Mouse (Mus musculus): ENCODE measurements around the gene Kctd10. TPM values are rescaled to one million over a fixed set of nuclear protein-coding genes. Genes with fewer than 3 reads are reported as not detected.

Gene Kctd10
- polyA plus RNA-seq, 1 experiment = 53.3 TPM

DNA sequence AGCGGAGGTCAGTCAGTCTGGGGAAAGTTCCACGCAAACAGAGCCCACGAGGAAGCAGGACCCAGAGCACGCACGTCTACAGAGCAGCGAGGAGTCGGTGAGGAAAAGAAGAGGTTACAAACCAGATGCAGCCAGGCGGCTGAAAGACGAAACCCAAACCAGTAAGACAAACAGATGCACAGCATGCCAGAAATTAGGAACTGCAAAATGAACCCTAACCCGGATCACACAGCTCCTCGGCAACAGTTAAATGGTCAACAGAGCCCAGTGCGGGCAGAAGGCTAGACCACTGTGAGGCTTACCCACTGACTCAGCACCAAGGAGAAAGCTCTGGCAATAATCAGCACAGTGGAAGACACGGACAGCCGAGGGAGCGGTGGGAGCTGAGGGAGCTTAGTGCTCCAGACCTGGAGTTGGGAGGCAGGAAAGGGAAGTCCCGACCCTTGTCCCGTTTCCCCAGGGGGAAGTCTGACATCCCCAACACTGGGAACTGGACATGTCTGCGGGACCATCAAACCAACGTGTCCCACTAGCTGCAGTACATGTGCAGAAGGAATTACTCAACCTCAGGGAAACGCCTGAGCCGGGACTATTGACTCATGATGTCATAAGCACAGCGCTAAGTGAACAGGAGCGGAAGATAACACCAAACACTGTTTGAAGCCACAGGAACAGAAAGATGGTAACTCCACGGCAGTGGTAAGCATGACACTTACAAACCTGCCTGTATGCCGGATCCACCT, 8.4 kb downstream of the Kctd10 start:
- TF ChIP-seq POLR2A (IDR thresholded peaks at IDR 0.05; ENCODE audit: extremely low read depth, insufficient read depth, low read length) = no peak
- no peak for TF ChIP-seq CTCF (IDR thresholded peaks at IDR 0.05; ENCODE audit: extremely low read depth, insufficient read depth, low read length)
- peak overlapping the region; percentile 8; the same call in 1 of the 2 replicates for H3K27ac ChIP-seq (ENCODE audit: insufficient read depth, low read length)

DNA sequence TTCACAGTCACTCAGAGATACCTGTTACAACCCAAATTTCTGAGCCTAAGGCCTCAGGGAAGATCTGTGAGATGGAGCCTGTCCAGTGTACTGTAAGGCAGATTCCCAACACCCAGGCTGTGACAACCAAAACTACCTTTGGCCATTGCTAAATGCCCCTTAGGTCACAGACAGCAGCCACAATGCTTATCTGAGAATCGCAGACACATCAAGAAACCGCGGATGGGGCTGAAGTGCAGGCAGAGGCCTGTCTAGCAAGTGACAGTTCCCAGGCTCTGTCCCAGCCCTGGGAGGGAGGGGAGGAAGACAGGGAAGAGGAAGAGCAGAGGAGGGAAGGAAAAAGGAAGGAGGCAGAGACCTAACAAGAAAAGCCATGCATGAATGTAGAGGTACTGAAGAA, 9.0 kb downstream of the Kctd10 start:
- no peak overlapping the region for H3K27ac ChIP-seq (ENCODE audit: insufficient read depth, low read length)
- no peak for TF ChIP-seq CTCF (IDR thresholded peaks at IDR 0.05; ENCODE audit: extremely low read depth, insufficient read depth, low read length)
- no peak for TF ChIP-seq POLR2A (IDR thresholded peaks at IDR 0.05; ENCODE audit: extremely low read depth, insufficient read depth, low read length)
- H3K4me1 ChIP-seq (ENCODE audit: control insufficient read depth, insufficient read depth, low read length) = no peaks in the 10 kb centered on the region; the same call in 1 of the 2 replicates

More for the DNA sequence above, 8.4 kb downstream of the Kctd10 start:
- Histone ChIP-seq H3K4me3 (ENCODE audit: insufficient read depth, low read length) (no peak overlapping the region), H3K4me1 (ENCODE audit: control insufficient read depth, insufficient read depth, low read length) (no peaks in the 10 kb centered on the region; the same call in 1 of the 2 replicates)

DNA sequence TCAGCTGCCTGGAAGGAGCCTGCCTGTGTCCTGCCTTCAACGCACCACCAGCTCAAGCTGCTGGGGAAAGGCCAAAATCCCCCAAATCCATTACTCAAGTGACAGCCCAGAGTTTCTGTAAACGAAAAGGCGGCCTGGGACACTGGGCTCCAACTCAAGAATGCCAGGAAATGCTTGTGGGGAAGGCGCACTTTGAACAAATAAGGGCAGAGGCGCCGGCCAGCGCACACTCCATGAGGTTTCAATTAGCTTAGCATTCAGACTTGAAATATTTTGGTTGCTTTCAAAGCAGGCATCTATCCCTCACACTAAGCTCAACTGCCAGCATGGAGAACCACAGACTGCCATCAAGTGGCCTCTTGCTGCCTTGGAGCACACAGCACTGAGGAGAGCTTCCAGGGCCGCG, 9.9 kb downstream of the Kctd10 start:
- TF ChIP-seq CTCF (IDR thresholded peaks at IDR 0.05; ENCODE audit: extremely low read depth, insufficient read depth, low read length) (no peak), POLR2A (IDR thresholded peaks at IDR 0.05; ENCODE audit: extremely low read depth, insufficient read depth, low read length) (no peak)
- Histone ChIP-seq H3K4me1 (ENCODE audit: control insufficient read depth, insufficient read depth, low read length) (no peaks in the 10 kb centered on the region; the same call in 1 of the 2 replicates), H3K4me3 (ENCODE audit: insufficient read depth, low read length) (no peak overlapping the region), H3K27ac (ENCODE audit: insufficient read depth, low read length) (0 out of 2 replicates have a peak overlapping the region, but pooled peaks have one; percentile 2)

More for the DNA sequence above, 9.0 kb downstream of the Kctd10 start:
- H3K4me3 ChIP-seq (ENCODE audit: insufficient read depth, low read length) = no peak overlapping the region

DNA sequence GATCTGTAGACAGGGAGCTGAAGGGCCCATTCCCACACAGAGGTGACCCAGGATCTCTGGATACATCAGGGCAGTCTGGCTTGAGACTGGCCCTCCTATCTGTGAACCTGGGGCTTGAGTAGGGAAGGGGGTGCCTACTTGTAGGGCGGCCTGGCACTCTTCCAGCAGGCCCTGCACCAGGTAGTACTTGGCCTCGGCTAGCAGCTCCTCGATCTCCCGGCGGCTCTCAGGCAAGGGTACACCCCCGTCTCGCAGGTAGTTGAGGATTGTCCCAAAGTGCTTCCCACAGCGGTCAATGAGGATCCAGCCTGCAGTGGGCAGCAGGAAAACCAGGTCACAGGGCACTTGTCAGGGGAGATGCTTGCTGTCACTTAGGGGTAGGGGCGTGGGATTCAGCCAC, 10.4 kb downstream of the Kctd10 start:
- no peaks in the 10 kb centered on the region; the same call in 1 of the 2 replicates for H3K4me1 ChIP-seq (ENCODE audit: control insufficient read depth, insufficient read depth, low read length)
- H3K27ac ChIP-seq (ENCODE audit: insufficient read depth, low read length) = 0 out of 2 replicates have a peak overlapping the region, but pooled peaks have one; percentile 2
- H3K4me3 ChIP-seq (ENCODE audit: insufficient read depth, low read length) = no peak overlapping the region
- TF ChIP-seq POLR2A (IDR thresholded peaks at IDR 0.05; ENCODE audit: extremely low read depth, insufficient read depth, low read length) = no peak
- TF ChIP-seq CTCF (IDR thresholded peaks at IDR 0.05; ENCODE audit: extremely low read depth, insufficient read depth, low read length) = no peak

DNA sequence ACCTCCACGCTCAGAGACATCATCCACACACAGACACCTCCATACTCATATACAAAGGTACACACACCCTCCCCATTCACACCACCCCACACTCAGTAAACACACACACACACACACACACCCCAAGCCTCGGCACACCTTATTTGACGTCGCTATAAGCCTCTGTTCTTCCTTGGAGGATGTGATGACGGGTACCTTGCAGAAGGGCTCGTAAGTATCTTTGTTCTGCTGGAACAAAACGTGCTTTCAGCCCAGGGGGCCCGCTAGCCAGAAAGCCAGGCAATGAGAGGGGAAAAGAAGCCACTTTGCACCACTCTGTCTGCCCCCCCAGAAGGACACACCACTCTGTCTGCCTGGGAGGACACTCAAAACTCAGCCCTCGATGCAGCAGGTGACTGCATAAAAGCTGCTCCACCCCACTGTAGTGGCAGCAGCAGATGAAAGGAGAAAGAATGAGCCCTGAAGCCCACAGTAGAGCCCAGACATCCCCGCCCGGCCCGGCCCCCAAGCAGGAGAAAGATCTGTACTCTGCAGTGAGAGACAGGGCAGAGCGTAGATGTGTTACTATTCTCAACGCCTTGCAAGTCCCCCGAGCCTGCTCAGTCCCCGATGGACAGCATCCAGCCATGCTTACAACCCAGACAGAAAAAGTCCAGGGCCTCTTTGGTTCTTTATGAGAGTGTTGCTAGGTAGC, 11.4 kb downstream of the Kctd10 start:
- no peaks in the 10 kb centered on the region; the same call in 1 of the 2 replicates for H3K4me1 ChIP-seq (ENCODE audit: control insufficient read depth, insufficient read depth, low read length)
- TF ChIP-seq CTCF (IDR thresholded peaks at IDR 0.05; ENCODE audit: extremely low read depth, insufficient read depth, low read length) = no peak
- no peak for TF ChIP-seq POLR2A (IDR thresholded peaks at IDR 0.05; ENCODE audit: extremely low read depth, insufficient read depth, low read length)
- H3K27ac ChIP-seq (ENCODE audit: insufficient read depth, low read length) = no peak overlapping the region

DNA sequence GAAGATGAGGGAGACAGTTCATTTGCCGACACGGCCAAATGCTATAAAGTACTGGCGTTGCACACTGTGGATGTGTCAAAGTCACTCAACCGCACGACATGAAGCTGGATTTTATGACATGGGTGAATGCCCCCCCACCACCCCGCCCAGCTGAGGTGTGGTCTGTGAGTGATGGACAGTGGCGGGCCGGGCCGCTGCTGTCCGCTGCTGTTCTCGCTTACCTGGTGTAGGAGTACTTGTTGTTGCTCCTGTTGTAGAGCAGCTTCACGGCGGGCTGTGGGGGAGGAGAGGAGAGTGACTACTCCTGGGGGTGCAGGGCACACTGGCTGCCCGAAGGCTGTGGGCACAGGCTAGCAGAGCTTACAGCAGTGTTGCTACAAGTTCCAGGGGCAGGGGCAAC, 12.2 kb downstream of the Kctd10 start:
- H3K27ac ChIP-seq (ENCODE audit: insufficient read depth, low read length) = no peak overlapping the region
- H3K4me1 ChIP-seq (ENCODE audit: control insufficient read depth, insufficient read depth, low read length) = no peaks in the 10 kb centered on the region; the same call in 1 of the 2 replicates
- no peak overlapping the region for H3K4me3 ChIP-seq (ENCODE audit: insufficient read depth, low read length)
- no peak for TF ChIP-seq POLR2A (IDR thresholded peaks at IDR 0.05; ENCODE audit: extremely low read depth, insufficient read depth, low read length)

More for the DNA sequence above, 11.4 kb downstream of the Kctd10 start:
- H3K4me3 ChIP-seq (ENCODE audit: insufficient read depth, low read length) = no peak overlapping the region

DNA sequence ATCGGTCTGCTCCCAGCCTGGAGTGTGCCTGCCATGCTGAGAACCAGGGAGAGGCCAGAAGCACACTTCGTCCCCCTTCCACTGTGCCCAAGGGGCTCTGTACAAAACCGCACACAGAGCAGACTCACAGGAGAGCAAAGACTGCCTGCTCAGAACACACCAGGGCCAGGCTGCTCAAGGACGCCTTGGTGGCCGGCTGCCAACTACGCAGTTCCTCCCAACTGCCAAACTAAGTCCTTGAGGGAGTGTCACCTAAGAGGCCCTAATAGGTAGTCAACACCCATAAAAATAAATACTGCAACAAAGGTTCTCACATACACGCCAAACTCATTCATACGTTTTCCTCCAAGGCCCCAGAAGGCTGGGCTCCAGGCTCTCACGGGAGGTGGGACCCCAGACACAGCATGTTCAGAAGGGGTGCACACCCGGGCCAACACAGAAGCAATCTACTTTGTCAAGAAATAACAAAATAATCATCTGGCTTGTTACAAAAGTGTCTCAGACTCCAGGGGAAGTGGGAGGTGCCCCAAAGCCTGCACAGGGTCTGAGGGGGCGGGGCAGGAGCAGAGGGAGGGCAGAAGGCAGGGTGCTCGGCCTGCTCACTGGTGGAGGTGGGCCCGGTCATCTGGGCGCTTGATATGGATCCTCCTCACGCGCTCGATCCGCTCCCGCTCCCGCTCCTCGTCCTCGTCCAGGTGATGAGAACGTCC, 15.1 kb downstream of the Kctd10 start:
- H3K4me3 ChIP-seq (ENCODE audit: insufficient read depth, low read length) = no peak overlapping the region
- no peaks in the 10 kb centered on the region for H3K4me1 ChIP-seq (ENCODE audit: control insufficient read depth, insufficient read depth, low read length)
- TF ChIP-seq POLR2A (IDR thresholded peaks at IDR 0.05; ENCODE audit: extremely low read depth, insufficient read depth, low read length) (no peak), CTCF (IDR thresholded peaks at IDR 0.05; ENCODE audit: extremely low read depth, insufficient read depth, low read length) (no peak)
- no peak overlapping the region for H3K27ac ChIP-seq (ENCODE audit: insufficient read depth, low read length)

DNA sequence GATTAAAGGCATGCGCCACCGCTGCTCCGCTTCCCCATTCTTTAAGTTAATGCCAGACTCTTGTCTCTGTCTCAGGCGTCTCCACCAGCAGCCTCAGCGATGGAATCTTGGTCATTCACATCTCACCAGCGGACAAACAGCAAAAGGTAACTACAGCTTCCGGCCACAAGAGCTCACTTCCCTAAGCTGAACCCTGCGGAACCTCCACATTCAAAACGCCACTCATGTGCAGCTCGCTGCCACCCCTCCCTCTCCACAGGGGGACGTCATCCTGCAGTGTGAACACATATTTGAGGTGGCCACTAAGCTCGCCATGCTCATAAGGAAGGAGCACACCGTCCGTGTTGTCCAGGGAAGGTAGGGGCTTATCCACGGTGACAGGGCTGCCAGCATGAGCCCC, 19.3 kb downstream of the Kctd10 start:
- Histone ChIP-seq H3K4me1 (ENCODE audit: control insufficient read depth, insufficient read depth, low read length) (0 out of 2 replicates have a peak, but pooled peaks cover 2% of the 10 kb centered on the region), H3K27ac (ENCODE audit: insufficient read depth, low read length) (no peak overlapping the region), H3K4me3 (ENCODE audit: insufficient read depth, low read length) (no peak overlapping the region)
- no peak for TF ChIP-seq POLR2A (IDR thresholded peaks at IDR 0.05; ENCODE audit: extremely low read depth, insufficient read depth, low read length)
- TF ChIP-seq CTCF (IDR thresholded peaks at IDR 0.05; ENCODE audit: extremely low read depth, insufficient read depth, low read length) = no peak

DNA sequence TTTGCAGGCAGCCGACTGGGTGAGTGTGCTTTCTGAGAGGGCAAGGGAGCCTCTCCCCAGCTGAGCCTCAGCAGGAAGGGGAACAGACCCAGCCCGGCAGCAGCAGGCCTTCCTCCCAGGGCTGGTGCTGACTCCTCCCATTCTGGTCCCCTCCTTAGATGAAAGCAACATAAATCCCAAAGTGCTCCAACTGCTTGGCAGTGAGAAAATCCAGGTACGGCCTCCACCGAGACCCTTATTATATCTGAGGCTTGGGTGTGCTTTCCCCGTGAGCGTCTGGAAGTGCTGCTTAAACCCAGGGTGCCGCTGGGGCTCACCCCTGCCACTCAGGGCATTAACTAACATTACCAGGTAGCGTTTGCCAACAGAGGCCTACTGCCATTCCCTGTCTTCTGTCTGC, 20.7 kb downstream of the Kctd10 start:
- H3K4me3 ChIP-seq (ENCODE audit: insufficient read depth, low read length) = no peak overlapping the region
- no peak for TF ChIP-seq POLR2A (IDR thresholded peaks at IDR 0.05; ENCODE audit: extremely low read depth, insufficient read depth, low read length)
- no peak for TF ChIP-seq CTCF (IDR thresholded peaks at IDR 0.05; ENCODE audit: extremely low read depth, insufficient read depth, low read length)
- H3K27ac ChIP-seq (ENCODE audit: insufficient read depth, low read length) = no peak overlapping the region

More for the DNA sequence above, 20.7 kb downstream of the Kctd10 start:
- H3K4me1 ChIP-seq (ENCODE audit: control insufficient read depth, insufficient read depth, low read length) = 0 out of 2 replicates have a peak, but pooled peaks cover 2% of the 10 kb centered on the region
